Mouse (Mus musculus): ENCODE results near the gene Kcnk16. TPM values are rescaled to one million over a fixed set of nuclear protein-coding genes. Genes with fewer than 3 reads are reported as not detected.

The Kcnk16 gene
- polyA plus RNA-seq, 1 experiment from 2014 or later, result 4.8 TPM

- Histone ChIP-seq H3K9me3 (ENCODE audit: control insufficient read depth, low read length) (no peaks in the 10 kb centered on the region), H3K4me2 (replicated peaks; ENCODE audit: low read depth) (no peak overlapping the region), H3K36me3 (ENCODE audit: control insufficient read depth, insufficient read depth, low read length) (no peaks in the 10 kb centered on the region), H3K9ac (ENCODE audit: low read length) (no peak overlapping the region), H3K4me3 (ENCODE audit: low read depth, low read length) (no peak overlapping the region), H3K27ac (replicated peaks) (no peak overlapping the region), H3K4me1 (replicated peaks; ENCODE audit: control insufficient read depth, insufficient read depth) (no peaks in the 10 kb centered on the region), H3K27me3 (ENCODE audit: control insufficient read depth, insufficient read depth, low read length) (no peaks in the 10 kb centered on the region)
- DNase-seq (ENCODE audit: low spot score) (no peak), ATAC-seq (ENCODE audit: low FRiP score, low TSS enrichment) (no peak)
- no peak for TF ChIP-seq CTCF (IDR thresholded peaks at IDR 0.05; ENCODE audit: low read depth)
- no peak for TF ChIP-seq EP300 (optimal IDR thresholded peaks at IDR 0.05)
- WGBS, result 55% methylated on average over 9 of the region's 9 CpGs
Observed at GRCm38 (mm10) chr14:20211754-20212601, 57.0 kb downstream of the Kcnk16 start.

Other genes starting within 250 kb of the Kcnk16 start
- 14.2 and 15.4 TPM in 2 replicates for gene Saysd1, start 130.7 kb downstream of the Kcnk16 start, polyA plus RNA-seq (2015; fragmentation: Nextera tagmentation; extraction: Ambion mirVana)
- 7.7 and 8.3 TPM in 2 replicates for gene Kcnk5, start 87.4 kb downstream of the Kcnk16 start, polyA plus RNA-seq (2015; fragmentation: Nextera tagmentation; extraction: Ambion mirVana)
- 11.6 and 11.8 TPM in 2 replicates for gene Nudt13, start 25.5 kb upstream of the Kcnk16 start, polyA plus RNA-seq (2015; fragmentation: Nextera tagmentation; extraction: Ambion mirVana)
- 21.5 and 23.4 TPM in 2 replicates for gene Ecd, start 78.9 kb upstream of the Kcnk16 start, polyA plus RNA-seq (2015; fragmentation: Nextera tagmentation; extraction: Ambion mirVana)
- 13.5 and 14.8 TPM in 2 replicates for gene Fam149b, start 79.0 kb upstream of the Kcnk16 start, polyA plus RNA-seq (2015; fragmentation: Nextera tagmentation; extraction: Ambion mirVana)
- 41.7 and 42.7 TPM in 2 replicates for gene Dnajc9, start 119.7 kb upstream of the Kcnk16 start, polyA plus RNA-seq (2015; fragmentation: Nextera tagmentation; extraction: Ambion mirVana)
- 65.0 and 77.4 TPM in 2 replicates for gene Mrps16, start 124.4 kb upstream of the Kcnk16 start, polyA plus RNA-seq (2015; fragmentation: Nextera tagmentation; extraction: Ambion mirVana)
- 0.16 and 0.25 TPM in 2 replicates for gene Cfap70, start 183.0 kb upstream of the Kcnk16 start, polyA plus RNA-seq (2015; fragmentation: Nextera tagmentation; extraction: Ambion mirVana)
- gene Anxa7, start 210.9 kb upstream of the Kcnk16 start, polyA plus RNA-seq (2015; fragmentation: Nextera tagmentation; extraction: Ambion mirVana), result 82.4 and 86.3 TPM in 2 replicates
- 0.18 and 0.38 TPM in 2 replicates for gene Mss51, start 227.7 kb upstream of the Kcnk16 start, polyA plus RNA-seq (2015; fragmentation: Nextera tagmentation; extraction: Ambion mirVana)